Mouse (Mus musculus) kidney, embryonic 16.5 days (tissue): ENCODE results near the gene Tusc2. TPM values are rescaled to one million over a fixed set of nuclear protein-coding genes. Genes with fewer than 3 reads are reported as not detected.
"Not testable (repeated sequence)": the region's sequence is repeated elsewhere in the genome, so short reads cannot be mapped to it uniquely, and the experiment has no call there.

Experiments used
- ATAC-seq: fragments of 200-750 bp; cut with Nextera tagmentation; 2 replicates; pipeline ENCODE4 v1.8.0; 2017; ENCODE audit warnings: moderate TSS enrichment; ENCODE audit not compliant: low FRiP score, low TSS enrichment
- H3K27ac ChIP-seq: fragments of 300-500 bp; sonication (generic); 2 replicates; pipeline ENCODE4 v1.5.1; 2014; ENCODE audit warnings: low read length
- H3K27me3 ChIP-seq: fragments of 300-500 bp; sonication (generic); 2 replicates; pipeline ENCODE4 v1.6.1; 2014; ENCODE audit warnings: low read length, control low read depth, mixed read lengths; ENCODE audit not compliant: insufficient read depth
- H3K36me3 ChIP-seq: fragments of 300-500 bp; sonication (generic); 2 replicates; pipeline ENCODE4 v1.6.1; 2014; ENCODE audit warnings: low read length, control low read depth, mixed read lengths; ENCODE audit not compliant: insufficient read depth
- H3K4me1 ChIP-seq: fragments of 300-500 bp; sonication (generic); 2 replicates; pipeline ENCODE4 v1.6.1; 2014; ENCODE audit warnings: low read length, control low read depth, mixed read lengths; ENCODE audit not compliant: insufficient read depth
- H3K4me2 ChIP-seq: fragments of 300-500 bp; sonication (generic); replicated peaks from 2 replicates; pipeline ENCODE4 v1.6.1; 2014; ENCODE audit warnings: low read depth, low read length
- H3K4me3 ChIP-seq: fragments of 300-500 bp; sonication (generic); 2 replicates; pipeline ENCODE4 v1.5.1; 2014; ENCODE audit warnings: mild to moderate bottlenecking, low read length
- H3K9ac ChIP-seq: fragments of 300-500 bp; sonication (generic); replicated peaks from 2 replicates; pipeline ENCODE4 v1.6.1; 2014; ENCODE audit warnings: low read length
- H3K9me3 ChIP-seq: fragments of 300-500 bp; sonication (generic); 2 replicates; pipeline ENCODE4 v1.6.1; 2016; ENCODE audit warnings: low read length, control low read depth
- WGBS: fragments of 180-500 bp; shearing (Covaris S2); extraction: QIAGEN DNeasy Blood & Tissue Kit; methylation state at CpG from one replicate; pipeline ENCODE4 v1.1.7; 2014; 5-methylcytosine and 5-hydroxymethylcytosine counted together
- polyA plus RNA-seq: library from polyadenylated mRNA; unstranded; fragments of >200 nt; fragmentation: Nextera tagmentation; extraction: Ambion mirVana; gene quantifications from 2 replicates; pipeline ENCODE4 v1.2.1, GENCODE M21; 2015

Tusc2 gene
- polyA plus RNA-seq, 1 experiment from 2014 or later: 48.0 TPM

DNA sequence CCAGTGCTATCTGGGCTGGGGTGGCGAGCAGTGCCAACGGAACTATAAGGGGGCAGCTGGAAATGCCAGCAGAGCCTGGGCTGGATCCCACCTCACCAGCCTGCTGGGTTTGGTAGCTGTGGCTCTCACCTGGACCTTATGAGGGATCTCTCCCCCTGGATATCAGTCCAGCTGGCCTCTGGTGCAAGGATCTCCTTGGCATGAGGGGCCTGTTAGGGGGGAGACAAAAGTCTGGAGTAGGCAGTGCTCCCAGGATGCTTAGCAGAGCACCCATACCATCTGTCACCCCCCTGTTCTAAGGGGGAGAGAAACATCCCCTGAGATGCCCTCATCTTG, 9.2 kb downstream of the Tusc2 start:
- Histone ChIP-seq H3K4me2 (no peak overlapping the region), H3K27ac (no peak overlapping the region), H3K36me3 (peaks cover 42% of the 10 kb centered on the region), H3K4me1 (peaks cover 47% of the 10 kb centered on the region), H3K9me3 (no peaks in the 10 kb centered on the region), H3K9ac (no peak overlapping the region), H3K27me3 (no peaks in the 10 kb centered on the region), H3K4me3 (no peak overlapping the region)
- 96% methylated on average over 2 of the region's 2 CpGs for WGBS
- ATAC-seq: no peak

GRCm38 (mm10) chr9:107573774-107574173, 10.7 kb downstream of the Tusc2 start:
- Histone ChIP-seq H3K36me3 (peaks cover 42% of the 10 kb centered on the region), H3K4me1 (peaks cover 44% of the 10 kb centered on the region)
- H3K27me3 ChIP-seq, H3K4me2 ChIP-seq, H3K9me3 ChIP-seq, H3K27ac ChIP-seq, H3K4me3 ChIP-seq, H3K9ac ChIP-seq, ATAC-seq: not testable (repeated sequence)
- WGBS: 92% methylated on average over 6 of the region's 6 CpGs

DNA sequence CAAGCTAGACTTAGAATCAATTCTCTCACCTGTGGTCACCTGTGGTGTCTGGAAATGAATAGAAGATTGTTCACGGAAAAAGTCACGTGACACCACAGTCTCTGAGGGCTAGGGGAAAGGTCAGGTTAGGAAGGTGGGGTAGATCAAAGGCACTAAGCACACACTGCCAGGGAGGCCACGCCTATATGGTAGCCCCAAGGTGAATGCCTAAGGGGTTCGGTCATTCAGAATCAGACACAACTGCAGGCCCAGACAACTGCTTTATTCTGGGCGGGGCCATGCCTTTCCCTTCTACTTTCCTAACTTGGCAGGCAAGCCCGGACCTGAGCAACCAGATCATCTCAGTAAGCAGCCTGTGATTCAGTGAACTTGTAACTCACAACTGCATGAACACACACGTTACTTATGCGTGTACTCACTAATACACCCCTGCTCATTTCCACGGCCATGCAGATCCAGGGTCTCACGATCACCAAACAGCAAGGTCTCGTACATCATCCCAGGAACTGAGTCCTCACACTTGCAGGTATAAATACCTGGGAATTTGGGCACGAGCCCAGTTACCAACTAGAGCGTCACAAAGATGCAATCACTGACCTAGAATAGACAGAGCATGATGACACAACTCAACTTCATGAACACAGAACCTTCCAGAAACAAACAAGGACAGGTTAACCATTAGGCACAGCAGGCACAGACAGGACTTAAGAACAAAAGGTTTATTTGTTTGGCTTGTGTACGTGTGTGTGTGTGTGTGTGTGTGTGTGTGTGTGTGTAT, 12.7 kb downstream of the Tusc2 start:
- H3K27me3 ChIP-seq: no peaks in the 10 kb centered on the region
- H3K9ac ChIP-seq: no peak overlapping the region
- ATAC-seq: no peak
- peaks cover 44% of the 10 kb centered on the region for H3K4me1 ChIP-seq
- no peak overlapping the region for H3K4me2 ChIP-seq
- H3K36me3 ChIP-seq: peaks cover 37% of the 10 kb centered on the region
- WGBS: 81% methylated on average over 14 of the region's 14 CpGs
- no peak overlapping the region for H3K4me3 ChIP-seq
- peak overlapping the region; percentile 57 for H3K27ac ChIP-seq
- no peaks in the 10 kb centered on the region for H3K9me3 ChIP-seq

GRCm38 (mm10) chr9:107576357-107577107, 13.5 kb downstream of the Tusc2 start, which contains the start of gene Hyal1:
Hyal1 (plus strand) TSS chr9:107576927.
- Histone ChIP-seq H3K4me2 (peak within 1 kb of the TSS; percentile 59), H3K27ac (peak within 1 kb of the TSS; percentile 57), H3K4me3 (peak within 1 kb of the TSS; percentile 49), H3K9ac (peak within 1 kb of the TSS; percentile 68), H3K9me3 (no peaks in the 10 kb centered on the region), H3K36me3 (peaks cover 29% of the 10 kb centered on the region), H3K27me3 (no peaks in the 10 kb centered on the region), H3K4me1 (peaks cover 42% of the 10 kb centered on the region)
- WGBS: 21% methylated on average over 16 of the region's 16 CpGs
- ATAC-seq: peak; percentile 78

- Histone ChIP-seq H3K27me3 (no peaks in the 10 kb centered on the region), H3K4me1 (peaks cover 48% of the 10 kb centered on the region), H3K9ac (no peak overlapping the region), H3K27ac (no peak overlapping the region), H3K36me3 (peaks cover 18% of the 10 kb centered on the region), H3K4me3 (no peak overlapping the region), H3K9me3 (no peaks in the 10 kb centered on the region), H3K4me2 (no peak overlapping the region)
- WGBS: 96% methylated on average over 10 of the region's 10 CpGs
- ATAC-seq: no peak
Measured at GRCm38 (mm10) chr9:107577871-107578270, 14.8 kb downstream of the Tusc2 start.

GRCm38 (mm10) chr9:107578587-107578986, 15.5 kb downstream of the Tusc2 start, which contains the start of gene Naa80:
Naa80 (plus strand) TSS chr9:107578887.
- Histone ChIP-seq H3K36me3 (peaks cover 18% of the 10 kb centered on the region), H3K9ac (no peak within 1 kb of the TSS; the same call in 1 of the 2 replicates), H3K4me3 (no peak within 1 kb of the TSS), H3K27me3 (no peaks in the 10 kb centered on the region), H3K9me3 (no peaks in the 10 kb centered on the region), H3K4me2 (no peak within 1 kb of the TSS), H3K4me1 (peaks cover 48% of the 10 kb centered on the region), H3K27ac (peak within 1 kb of the TSS; percentile 96; the same call in 1 of the 2 replicates)
- ATAC-seq: no peak
- 79% methylated on average over 3 of the region's 3 CpGs for WGBS

DNA sequence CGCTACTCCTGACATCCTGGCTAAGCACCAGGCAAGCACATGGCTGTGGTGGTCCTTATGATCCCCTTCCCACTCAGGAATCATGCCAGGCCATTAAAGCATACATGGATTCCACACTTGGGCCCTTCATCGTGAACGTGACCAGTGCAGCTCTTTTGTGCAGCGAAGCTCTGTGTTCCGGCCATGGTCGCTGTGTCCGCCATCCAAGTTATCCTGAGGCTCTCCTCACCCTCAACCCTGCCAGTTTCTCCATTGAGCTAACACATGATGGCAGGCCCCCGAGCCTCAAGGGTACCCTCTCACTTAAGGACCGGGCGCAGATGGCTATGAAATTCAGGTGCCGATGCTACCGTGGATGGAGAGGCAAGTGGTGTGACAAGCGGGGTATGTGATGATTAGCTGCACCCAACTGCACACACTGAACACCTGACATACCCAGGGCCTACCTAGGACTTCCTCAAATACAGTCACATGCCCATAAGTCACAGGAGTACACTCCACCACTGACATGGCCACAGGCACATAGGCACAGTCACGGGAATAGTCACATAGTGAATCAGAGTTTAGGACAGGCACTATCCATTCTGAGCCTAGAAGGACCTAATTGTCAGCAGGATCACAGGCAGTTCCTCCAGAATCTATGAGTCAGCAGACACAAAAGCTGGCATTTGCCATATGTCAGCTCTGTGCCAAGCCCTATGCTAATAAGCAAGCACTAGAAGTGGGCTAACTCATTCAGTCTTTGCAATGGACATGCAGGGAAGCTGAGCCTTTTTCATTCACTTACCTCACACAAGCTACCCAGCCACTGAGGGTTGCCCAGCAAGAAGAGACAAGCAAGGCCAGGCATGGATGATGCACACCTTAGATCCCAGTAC, 16.2 kb downstream of the Tusc2 start:
- H3K4me3 ChIP-seq: no peak overlapping the region
- peaks cover 14% of the 10 kb centered on the region for H3K36me3 ChIP-seq
- no peak overlapping the region for H3K4me2 ChIP-seq
- H3K27me3 ChIP-seq: no peaks in the 10 kb centered on the region
- peaks cover 48% of the 10 kb centered on the region for H3K4me1 ChIP-seq
- WGBS: 94% methylated on average over 14 of the region's 14 CpGs
- peak overlapping the region; percentile 96; the same call in 1 of the 2 replicates for H3K27ac ChIP-seq
- no peak for ATAC-seq
- H3K9me3 ChIP-seq: no peaks in the 10 kb centered on the region
- no peak overlapping the region; the same call in 1 of the 2 replicates for H3K9ac ChIP-seq

- ATAC-seq: peak; percentile 81
- Histone ChIP-seq H3K9ac (peak within 1 kb of the TSS; percentile 83), H3K36me3 (peaks cover 11% of the 10 kb centered on the region; the same call in 1 of the 2 replicates), H3K4me3 (peak within 1 kb of the TSS; percentile 60), H3K27ac (peak within 1 kb of the TSS; percentile 96), H3K4me2 (peak within 1 kb of the TSS; percentile 90), H3K9me3 (no peaks in the 10 kb centered on the region), H3K27me3 (no peaks in the 10 kb centered on the region), H3K4me1 (peaks cover 45% of the 10 kb centered on the region)
- WGBS: under 1% methylated on average over 30 of the region's 32 CpGs
Measured at GRCm38 (mm10) chr9:107580501-107581317, 17.7 kb downstream of the Tusc2 start, which contains the start of gene Hyal3. Hyal3 (plus strand) TSS chr9:107580818.

- H3K4me1 ChIP-seq: peaks cover 37% of the 10 kb centered on the region
- no peak for ATAC-seq
- no peaks in the 10 kb centered on the region for H3K27me3 ChIP-seq
- H3K9ac ChIP-seq: peak overlapping the region; percentile 83
- H3K4me3 ChIP-seq: peak overlapping the region; percentile 60
- no peaks in the 10 kb centered on the region for H3K9me3 ChIP-seq
- 74% methylated on average over 4 of the region's 4 CpGs for WGBS
- H3K4me2 ChIP-seq: peak overlapping the region; percentile 90
- H3K27ac ChIP-seq: peak overlapping the region; percentile 96
- peaks cover 11% of the 10 kb centered on the region; the same call in 1 of the 2 replicates for H3K36me3 ChIP-seq
Measured at GRCm38 (mm10) chr9:107581584-107581983, 18.5 kb downstream of the Tusc2 start.
